Mouse (Mus musculus) yolk sac, embryonic 10.5 days (tissue): ENCODE measurements around the gene Taco1.
"Not testable (repeated sequence)": the region's sequence is repeated elsewhere in the genome, so short reads cannot be mapped to it uniquely, and the experiment has no call there.

Source experiments
- DNase-seq: peaks from one replicate; pipeline ENCODE4 v3.0.0-alpha.2; 2017; ENCODE audit warnings: low spot score

The Taco1 gene

DNA sequence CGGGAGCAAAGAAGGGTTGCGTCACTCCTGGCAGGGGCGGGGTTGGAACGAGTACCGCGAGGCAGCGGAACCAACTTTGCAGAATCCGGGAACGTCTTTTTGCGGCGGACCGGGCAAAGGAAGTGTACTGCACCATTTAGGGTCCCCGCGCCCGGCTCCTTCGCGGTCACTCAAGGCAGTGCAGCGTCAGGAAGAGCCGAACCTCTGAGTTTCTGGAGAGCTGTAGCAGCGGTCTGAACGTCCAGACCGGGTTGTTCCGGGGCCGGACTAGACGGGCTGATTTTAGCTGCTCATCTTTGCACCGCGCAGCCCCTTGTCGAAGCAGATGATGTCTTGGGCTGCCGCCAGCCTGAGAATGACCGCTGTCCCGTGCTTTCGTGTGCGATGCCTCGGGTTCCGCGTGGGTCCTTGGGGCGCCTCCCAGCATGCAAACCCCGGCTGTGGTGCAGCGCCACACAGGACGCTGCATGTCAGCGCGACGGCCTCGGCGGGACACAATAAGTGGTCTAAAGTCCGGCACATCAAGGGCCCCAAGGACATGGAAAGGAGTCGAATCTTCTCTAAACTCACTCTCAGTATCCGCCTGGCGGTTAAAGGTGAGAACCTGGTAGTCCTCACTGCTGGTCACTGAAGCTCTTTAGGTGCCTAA, at the start of gene Taco1:
Gene Taco1, plus strand, starts transcription at position 139 of the 649 bp plus-strand sequence.
- DNase-seq: peak; percentile 93

DNA sequence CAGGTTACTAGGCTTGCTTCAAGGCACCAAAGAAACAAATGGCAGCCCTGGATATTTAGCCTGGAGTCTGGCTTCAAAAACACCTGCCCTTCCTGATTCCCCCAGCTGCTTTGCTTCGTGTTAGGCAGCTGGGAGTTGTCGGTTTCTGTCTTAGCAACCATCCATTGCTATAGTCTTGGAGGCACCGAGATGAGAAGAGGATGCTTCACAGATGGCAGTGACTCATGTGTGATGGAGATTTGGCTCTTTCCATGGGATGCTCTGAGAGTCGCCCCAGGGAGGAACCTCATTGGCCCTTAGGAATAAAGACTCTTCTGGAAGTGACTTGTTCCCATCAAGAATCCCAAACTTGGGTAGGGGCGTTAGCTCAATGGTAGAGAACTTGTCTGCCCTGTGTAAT, 49.4 kb upstream of the Taco1 start:
- DNase-seq: no peak

DNA sequence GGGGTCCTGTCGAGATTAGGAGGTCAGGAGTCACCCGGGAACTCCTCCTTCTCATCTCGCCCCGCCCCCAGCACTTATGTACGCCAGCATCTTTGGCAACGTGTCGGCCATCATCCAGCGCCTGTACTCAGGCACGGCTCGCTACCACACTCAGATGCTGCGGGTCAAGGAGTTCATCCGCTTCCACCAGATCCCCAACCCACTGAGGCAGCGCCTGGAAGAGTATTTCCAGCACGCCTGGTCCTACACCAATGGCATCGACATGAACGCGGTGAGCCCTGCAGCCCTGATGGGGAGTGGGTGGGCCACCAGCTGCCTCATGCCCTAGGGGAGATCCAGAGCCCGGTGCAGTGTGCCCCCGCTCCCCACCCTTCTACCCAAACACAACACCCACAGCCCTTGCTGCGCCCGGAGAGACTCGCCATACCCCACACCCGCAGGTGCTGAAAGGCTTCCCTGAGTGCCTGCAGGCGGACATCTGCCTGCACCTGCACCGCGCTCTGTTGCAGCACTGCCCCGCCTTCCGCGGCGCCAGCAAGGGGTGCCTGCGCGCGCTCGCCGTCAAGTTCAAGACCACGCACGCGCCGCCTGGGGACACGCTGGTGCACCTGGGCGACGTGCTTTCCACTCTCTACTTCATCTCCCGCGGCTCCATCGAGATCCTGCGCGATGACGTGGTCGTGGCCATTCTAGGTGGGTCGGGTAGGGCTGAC, 45.7 kb upstream of the Taco1 start:
- DNase-seq: no peak

DNA sequence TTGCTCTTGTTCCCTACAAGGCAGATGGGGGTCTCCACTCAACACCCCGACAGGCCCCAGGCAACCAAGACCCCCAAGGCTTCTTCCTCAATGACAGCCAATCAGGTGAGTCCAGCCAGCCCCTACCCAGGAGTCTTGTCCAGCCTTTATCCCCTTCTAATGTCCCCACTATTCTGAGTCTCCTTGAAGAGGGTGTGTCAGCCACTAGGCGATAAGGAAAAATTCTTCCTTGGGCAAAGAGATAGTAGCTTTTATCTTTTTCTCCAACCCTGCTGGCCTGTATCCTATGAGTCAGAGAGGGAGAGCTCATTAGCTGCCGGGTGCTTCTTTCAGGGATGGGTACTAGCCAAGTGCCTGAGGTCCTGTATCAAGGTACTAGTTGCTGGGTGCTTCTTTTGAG, 40.1 kb upstream of the Taco1 start:
- DNase-seq: no peak

DNA sequence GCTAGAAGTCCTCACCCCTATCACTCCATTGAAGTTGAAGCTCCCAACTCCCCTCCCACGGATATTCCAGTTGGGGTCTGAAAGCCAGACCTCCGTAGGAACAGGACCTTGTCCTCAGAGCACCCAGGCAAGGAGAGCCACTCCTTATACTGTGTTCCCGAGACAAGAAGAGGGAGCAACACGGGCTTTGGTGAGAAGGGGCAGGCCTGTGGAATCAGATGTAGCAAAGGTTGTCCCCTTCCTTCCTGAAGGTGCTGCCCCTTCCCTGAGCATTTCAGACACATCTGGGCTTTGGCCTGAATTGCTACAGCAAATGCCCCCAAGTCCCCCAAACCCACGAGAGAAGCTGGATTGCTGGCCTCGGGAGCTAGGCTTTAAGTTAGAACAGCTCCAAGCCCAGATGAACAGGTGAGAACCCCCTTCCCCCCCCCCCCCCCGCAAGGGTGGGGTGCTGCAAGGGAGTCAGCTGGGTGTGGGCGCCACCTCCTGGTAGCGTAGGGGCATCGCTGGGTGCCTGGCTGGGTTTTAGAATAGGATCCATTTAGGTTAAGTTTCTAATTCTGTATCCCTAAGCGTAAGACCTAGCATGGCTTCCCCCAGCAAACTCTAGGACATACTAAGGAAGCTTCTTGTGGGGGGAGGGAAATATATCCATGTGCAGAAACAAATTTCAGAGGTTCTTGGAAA, 39.3 kb upstream of the Taco1 start:
- peak; percentile 32 for DNase-seq

DNA sequence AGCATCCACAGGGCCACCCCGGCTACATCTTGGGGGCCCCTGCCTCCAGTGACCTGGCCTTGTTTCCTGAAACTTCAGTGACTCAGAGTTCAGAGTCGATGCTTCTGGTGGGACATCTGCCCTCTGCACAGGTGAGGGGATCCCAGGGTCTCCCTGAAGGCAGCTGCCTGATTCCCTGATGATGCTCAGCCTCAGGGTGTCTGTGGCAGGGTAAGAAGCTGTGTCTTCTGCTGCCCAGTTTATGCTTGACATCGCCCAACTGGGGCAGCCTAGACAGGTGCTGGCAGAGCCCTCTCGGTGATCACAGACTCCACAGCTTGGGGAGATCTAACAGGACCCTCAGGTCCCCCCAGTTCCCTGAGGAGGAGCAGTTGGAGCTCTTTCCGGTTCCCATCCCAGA, 38.3 kb upstream of the Taco1 start:
- DNase-seq: no peak

DNA sequence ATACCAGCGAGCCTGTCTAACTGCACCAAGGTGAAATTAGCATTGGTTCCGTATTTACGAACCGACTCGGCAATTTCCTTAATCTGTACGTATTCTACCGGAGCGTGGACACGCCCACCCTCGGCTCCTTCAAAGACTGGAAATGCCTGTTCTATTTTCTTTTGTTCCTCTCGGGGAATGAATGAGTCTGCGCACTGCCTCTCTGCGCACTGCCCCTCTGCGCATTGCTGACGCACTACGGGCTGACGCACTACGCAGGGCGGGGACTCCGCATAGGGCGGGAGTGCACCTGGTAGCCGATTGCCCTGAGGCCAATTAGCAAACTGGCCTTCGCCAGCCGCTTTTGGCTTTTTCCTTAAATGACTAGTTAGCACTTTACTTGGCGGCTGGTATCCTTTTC, 33.8 kb upstream of the Taco1 start:
- not testable (repeated sequence) for DNase-seq

DNA sequence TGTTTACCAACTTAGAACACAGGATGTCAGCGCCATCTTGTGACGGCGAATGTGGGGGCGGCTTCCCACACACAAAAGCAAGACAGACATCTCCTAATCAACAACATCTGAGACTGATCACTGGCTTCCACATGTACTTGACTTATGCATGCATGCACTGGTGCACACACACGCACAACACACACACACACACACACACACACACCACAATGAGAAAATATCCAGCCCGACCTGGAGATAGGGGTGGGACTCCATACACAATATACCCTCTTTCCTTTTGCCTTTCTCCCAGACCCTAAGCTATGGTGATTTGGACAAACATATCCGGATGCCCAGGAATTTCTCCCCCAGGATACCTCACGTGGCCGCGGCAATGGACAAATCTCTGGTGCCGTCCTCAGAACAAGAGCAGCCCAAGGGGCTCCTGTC, 32.4 kb upstream of the Taco1 start:
- DNase-seq: peak; percentile 42

DNA sequence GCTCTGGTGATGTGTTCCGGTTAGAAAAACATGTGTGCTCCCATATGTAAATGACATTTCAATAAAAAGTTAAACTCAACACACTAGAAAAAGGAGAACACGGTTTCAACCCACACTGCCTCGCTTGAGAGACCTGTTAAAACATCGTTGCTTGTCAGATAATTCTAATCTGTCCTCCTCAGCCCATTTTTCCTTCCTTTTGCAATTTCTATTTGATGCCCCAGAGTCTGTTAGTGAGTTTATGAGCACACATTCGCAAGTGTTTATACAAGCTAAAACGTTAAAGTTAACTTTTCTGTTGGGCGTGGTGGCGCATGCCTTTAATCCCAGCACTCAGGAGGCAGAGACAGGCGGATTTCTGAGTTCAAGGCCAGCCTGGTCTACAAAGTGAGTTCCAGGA, 30.9 kb upstream of the Taco1 start:
- DNase-seq: no peak

DNA sequence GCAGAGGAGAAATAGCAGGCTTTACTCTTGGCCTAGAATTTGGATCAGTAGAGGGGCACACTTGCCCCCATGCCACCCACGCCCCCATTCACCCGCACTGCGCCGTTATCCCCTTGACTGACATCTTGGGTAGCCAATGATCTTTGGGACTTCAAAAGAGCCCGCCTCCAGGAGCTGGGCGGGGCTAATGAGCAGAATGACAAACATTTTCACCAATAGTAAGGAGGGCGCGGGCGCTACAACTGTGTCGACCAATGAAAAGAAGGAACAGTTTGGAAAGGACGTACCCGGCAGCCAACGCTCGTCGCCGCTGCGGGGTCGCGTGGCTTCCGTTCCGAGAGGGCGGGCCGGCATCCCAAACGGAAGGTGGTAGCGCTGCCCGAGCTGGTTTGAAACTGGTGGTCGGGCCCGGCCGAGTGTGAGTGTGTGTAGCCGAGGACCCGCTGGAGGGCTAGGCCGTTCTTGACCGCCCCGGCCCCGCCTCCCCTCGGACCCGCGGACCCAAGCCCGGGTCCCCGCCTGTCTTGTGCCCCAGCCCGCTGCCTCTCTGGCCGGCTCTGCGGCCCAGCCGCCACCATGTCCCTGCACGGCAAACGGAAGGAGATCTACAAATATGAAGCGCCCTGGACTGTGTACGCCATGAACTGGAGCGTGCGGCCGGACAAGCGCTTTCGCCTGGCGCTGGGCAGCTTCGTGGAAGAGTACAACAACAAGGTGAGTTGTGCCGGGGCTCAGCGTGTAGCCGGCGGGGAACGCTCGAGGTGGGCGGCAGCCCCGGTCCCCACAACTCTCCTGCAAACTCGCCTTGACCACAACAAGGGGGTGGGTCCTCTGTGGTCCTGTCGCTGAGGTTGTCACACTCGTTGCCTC, 29.1 kb upstream of the Taco1 start, which contains the start of gene Dcaf7:
Gene Dcaf7, plus strand, starts transcription at position 325 of the 870 bp plus-strand sequence.
- DNase-seq: peak; percentile 97

DNA sequence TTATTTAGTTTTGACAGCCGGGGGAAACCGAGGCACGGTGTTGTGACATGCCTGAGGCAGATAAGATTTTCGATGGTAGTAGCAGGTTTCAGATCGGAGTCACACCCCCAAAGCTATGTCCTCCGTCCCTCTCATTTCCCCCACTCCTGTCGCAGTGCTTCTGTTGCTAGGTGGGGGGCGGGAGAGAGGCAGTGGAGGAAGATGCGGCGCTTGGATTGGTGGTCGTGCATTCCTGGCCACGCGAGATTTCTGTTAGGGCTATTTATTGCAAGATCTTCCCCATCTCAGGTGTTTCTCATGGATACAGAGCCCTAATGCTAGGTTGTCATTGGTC, 28.5 kb upstream of the Taco1 start:
- DNase-seq: peak; percentile 57

DNA sequence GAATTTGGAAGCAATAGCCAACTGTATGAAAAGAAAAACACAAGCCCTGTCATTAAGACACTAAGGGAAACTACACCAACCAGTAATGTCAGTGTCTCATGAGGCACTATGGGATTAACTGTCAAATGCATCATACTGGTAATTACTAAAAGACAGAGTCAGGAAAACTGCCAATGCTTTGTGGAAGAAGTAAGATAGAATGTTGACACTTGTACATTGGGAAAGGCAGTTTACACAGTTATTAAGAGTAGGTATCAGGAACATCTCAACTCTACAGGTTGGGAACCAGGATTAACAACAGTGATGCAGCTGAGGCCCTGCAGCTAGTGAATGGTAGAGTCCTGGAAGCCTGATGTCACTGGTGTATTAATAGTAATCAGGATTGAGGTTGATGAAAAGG, 21.5 kb upstream of the Taco1 start:
- no peak for DNase-seq

DNA sequence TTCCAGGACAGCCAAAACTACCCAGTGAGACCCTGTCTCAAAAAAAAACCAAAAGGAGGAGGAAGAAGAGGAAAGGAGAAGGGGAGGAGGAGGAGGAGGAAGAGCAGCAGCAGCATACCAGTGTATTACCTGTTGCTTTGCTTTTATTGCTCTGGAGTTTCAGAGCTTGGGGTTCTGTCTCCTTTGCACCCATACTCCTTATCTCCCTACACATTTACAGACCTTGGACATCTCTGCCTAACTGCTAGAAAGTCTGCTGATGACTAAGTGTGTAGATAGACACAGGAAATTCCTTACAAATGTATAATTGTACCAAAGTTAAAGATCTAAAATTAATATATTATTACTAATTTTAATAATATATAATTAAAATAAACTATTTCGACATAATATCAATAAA, 20.6 kb upstream of the Taco1 start:
- DNase-seq: no peak

DNA sequence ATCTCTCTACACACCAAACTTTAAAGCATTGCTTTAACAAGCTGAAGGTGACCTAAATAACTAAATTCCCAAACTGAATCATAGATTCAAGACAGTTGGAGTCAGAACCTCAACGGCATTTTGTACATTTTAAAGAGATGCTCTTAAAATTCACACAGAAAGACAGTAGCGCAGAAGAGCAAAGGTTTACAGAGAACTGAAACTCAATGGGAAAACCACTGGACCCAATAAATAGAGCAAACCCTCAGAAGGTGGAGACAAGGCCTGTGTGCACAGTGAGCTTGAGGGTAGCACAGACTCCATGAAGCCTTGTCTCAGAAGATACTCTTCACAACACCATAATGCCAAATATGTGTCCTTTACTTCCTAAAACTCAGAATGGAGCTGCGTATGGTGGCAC, 20.1 kb upstream of the Taco1 start:
- no peak for DNase-seq

DNA sequence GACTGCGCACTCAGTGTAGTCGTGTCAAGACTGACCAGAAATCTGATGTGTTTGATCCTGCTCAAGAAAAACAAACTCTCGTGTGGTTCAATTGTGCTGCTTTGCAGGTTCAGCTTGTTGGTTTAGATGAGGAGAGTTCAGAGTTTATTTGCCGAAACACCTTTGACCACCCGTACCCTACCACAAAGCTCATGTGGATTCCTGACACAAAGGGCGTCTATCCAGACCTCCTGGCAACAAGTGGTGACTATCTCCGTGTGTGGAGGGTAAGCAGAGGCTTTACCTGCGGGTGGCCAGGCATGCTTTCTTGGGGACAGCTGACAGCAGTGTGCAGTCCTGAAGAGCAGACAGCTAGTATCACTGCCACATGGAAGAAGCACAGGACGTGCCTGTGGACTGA, 19.3 kb upstream of the Taco1 start:
- peak; percentile 78 for DNase-seq

DNA sequence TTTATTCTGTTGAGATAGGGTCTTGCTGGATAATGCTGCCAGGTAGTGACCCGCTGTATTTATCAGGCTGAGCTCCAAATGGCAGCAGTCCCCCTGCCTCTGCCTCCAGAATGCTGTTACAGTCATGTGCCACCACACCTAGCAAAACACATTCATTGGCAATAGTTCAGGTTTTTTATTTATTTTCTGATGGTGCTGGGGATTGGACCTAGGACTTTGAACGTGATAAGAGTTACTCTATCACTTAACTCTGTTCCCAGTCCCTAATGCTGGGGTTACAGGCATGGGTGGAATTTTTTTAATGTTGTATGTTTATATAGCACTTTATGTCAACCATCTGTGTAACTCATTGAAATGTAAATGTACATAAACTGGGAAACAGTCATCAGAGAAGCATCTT, 11.9 kb upstream of the Taco1 start:
- no peak for DNase-seq

DNA sequence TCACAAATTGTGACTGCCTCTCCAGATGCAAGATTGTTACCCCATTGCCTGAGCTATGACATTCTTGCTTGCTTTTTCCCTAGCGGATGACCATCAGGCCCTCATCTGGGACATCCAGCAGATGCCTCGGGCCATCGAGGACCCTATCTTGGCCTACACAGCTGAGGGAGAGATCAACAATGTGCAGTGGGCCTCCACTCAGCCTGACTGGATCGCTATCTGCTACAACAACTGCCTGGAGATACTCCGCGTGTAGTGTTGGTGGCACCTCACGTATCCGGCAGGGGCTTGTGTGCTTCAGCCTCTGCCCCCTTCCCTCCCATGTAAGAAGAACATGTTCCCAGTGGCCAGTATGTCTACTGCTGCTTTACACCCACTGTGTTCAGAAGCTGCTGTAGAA, 11.3 kb upstream of the Taco1 start:
- DNase-seq: no peak

DNA sequence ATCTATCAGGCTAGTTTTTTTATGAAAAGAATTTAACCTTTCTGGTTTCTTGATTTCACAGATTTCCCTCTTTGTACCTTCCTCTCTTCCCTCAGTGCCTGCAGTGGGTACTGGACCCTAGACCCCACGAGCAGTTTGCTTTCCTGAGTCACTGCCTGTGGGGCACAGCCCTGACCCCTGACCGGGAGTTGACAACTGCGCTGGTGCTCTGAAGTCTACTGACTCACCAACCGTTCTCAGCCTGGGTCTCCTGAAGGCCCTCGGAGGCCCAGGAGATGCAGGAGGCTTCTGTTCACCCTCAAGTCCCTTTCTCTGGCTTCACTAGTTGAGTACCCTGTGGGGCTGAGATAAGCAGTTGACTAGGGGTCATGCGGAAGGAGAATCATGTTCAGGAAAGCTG, 10.5 kb upstream of the Taco1 start:
- no peak for DNase-seq

DNA sequence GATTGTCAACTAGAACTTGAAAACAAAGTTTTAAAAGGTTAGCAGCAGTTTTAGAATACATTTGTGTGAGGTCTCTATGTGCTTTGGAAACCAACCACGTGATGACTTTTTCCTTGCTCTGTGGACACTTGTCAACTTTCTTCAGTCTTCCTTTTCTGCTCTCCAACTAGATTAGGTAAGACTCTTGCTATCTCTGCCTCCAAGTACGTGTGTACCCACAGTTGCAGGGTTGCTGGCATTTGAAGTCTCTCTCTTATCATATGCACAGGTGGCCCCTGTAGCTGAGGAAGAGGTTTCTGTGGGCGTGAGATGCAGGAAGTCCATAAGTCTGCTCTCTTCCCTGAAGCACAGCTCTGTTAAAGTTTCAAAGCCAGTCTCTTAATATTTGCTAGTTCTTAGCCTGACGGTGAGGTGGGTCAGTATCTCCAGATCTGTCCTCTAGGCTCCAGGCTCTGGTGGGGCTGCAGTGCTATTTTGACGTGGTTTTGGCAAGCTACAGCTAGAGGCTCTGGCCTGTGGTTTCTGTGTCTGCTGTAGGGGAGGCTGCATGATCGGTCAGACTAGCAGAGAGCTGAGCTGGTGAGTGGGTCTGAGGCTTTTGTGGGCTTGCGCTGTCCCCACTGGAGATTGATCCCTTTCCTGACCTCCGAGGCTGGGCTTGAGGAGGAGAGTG, 8.9 kb upstream of the Taco1 start:
- DNase-seq: no peak

DNA sequence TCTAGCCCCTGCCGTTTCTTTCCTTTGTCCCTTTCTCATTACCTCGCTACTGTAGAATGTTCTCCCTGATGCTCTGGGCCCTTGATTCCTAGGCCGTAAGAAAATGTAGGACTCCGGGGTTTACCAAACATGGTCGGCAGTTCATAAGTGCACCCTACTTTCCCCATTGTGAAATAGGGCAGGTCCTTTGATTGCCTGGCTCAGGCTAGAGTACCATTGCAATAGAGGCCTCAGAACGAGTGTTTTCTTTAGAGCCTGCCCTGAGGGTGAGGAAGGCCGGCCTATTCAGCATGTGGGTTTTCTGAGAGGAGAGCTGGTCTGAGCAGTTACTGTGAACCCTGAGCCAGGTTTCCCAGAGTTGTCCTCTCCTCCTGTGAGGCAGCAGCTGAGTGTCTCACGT, 7.8 kb upstream of the Taco1 start:
- DNase-seq: no peak

DNA sequence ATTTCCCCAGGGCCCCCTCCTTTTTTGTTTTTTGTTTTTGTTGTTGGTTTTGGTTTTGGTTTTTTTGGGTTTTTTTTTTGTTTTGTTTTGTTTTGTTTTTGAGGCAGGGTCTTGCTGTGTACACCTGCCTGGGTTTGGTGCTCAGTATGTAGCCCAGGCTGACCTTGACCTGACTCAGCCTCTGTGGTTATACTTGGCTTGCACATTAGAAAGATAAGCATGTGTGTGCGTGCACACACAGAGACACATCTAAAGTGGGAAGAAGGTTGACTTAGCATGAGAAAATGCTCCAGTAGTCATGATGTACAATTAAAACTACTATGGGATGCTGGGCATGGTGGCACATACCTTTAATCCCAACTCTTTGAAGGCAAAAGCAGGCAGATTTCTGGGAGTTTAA, 5.3 kb upstream of the Taco1 start:
- DNase-seq: no peak

DNA sequence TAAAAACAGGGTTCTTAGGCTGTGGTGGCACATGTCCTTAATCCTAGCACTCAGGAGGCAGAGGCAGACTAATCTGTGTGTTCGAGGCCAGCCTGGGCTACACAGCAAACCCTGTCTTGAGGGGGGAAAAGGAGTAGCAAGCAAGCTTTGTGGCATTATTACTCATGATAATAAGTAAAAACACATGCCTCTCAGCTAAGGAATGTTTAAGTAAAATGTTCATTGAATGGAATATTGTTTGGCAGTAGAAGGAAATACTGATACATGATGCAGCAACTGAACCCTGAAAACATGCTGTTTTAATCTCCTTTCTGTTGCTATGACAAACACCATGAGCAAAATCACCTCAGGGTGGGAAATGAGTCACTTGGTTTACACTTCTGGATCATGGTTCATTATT, 4.5 kb upstream of the Taco1 start:
- DNase-seq: no peak
